Mouse (Mus musculus) hindbrain, embryonic 14.5 days (tissue): ENCODE results near the gene Col6a6. TPM values are rescaled to one million over a fixed set of nuclear protein-coding genes. Genes with fewer than 3 reads are reported as not detected.

ENCODE experiments used
- ATAC-seq: fragments of 200-750 bp; cut with Nextera tagmentation; 2 replicates; pipeline ENCODE4 v1.8.0; 2017; ENCODE audit warnings: moderate number of reproducible peaks, mild to moderate bottlenecking, moderate TSS enrichment, moderate library complexity; ENCODE audit not compliant: low FRiP score
- DNase-seq: peaks from one replicate; pipeline ENCODE4 v3.0.0-alpha.2; 2015; ENCODE audit warnings: low spot score
- H3K27ac ChIP-seq: fragments of 300-500 bp; sonication (generic); 2 replicates; pipeline ENCODE4 v1.5.1; 2014; ENCODE audit warnings: mild to moderate bottlenecking, moderate library complexity
- H3K27me3 ChIP-seq: fragments of 300-500 bp; sonication (generic); 2 replicates; pipeline ENCODE4 v1.6.1; 2014; ENCODE audit warnings: mild to moderate bottlenecking, low read length, mixed read lengths; ENCODE audit not compliant: control insufficient read depth, insufficient read depth
- H3K36me3 ChIP-seq: fragments of 300-500 bp; sonication (generic); replicated peaks from 2 replicates; pipeline ENCODE4 v1.6.1; 2014; ENCODE audit not compliant: control insufficient read depth, insufficient read depth
- H3K4me1 ChIP-seq: fragments of 300-500 bp; sonication (generic); replicated peaks from 2 replicates; pipeline ENCODE4 v1.6.1; 2014; ENCODE audit warnings: antibody characterized with exemption, low read length, mixed read lengths; ENCODE audit not compliant: control insufficient read depth, insufficient read depth
- H3K4me2 ChIP-seq: fragments of 300-500 bp; sonication (generic); replicated peaks from 2 replicates; pipeline ENCODE4 v1.6.1; 2014; ENCODE audit warnings: mild to moderate bottlenecking, moderate library complexity
- H3K4me3 ChIP-seq: fragments of 300-500 bp; sonication (generic); replicated peaks from 2 replicates; pipeline ENCODE4 v1.5.1; 2014; ENCODE audit warnings: mild to moderate bottlenecking, low read length
- H3K9ac ChIP-seq: fragments of 300-500 bp; sonication (generic); 2 replicates; pipeline ENCODE4 v1.6.1; 2014
- H3K9me3 ChIP-seq: fragments of 300-500 bp; sonication (generic); 2 replicates; pipeline ENCODE4 v1.6.1; 2016; ENCODE audit warnings: low read length; ENCODE audit not compliant: control insufficient read depth
- WGBS: fragments of 180-500 bp; shearing (Covaris S2); extraction: QIAGEN DNeasy Blood & Tissue Kit; methylation state at CpG from one replicate; pipeline ENCODE4 v1.1.7; 2014; 5-methylcytosine and 5-hydroxymethylcytosine counted together
- polyA plus RNA-seq: library from polyadenylated mRNA; unstranded; fragments of >200 nt; fragmentation: Nextera tagmentation; extraction: Ambion mirVana; gene quantifications from 2 replicates; pipeline ENCODE4 v1.2.1, GENCODE M21; 2014

Col6a6 gene
- polyA plus RNA-seq, 1 experiment from 2014 or later: 0.11 TPM

DNA sequence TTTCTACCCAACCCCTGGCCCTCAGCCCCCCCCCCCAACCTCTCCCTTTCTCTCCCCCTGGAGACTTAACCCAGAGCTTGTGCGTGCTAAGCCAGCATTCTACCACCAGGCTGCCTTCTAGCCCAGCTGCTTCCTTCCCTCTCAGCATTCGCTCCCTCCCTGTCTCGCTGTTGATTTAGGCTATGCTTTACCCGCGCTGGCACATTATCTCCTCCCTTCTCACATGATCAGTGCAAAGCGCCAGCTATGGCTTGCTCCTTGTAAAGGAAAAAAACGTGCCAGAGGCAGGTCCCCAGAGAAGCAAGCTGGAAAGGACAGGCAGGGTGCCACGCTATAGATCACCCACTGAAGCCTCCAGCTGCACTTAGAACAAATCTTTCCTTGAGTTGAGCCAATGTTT lies 90.5 kb downstream of the Col6a6 start:
- no peak overlapping the region for H3K4me2 ChIP-seq
- ATAC-seq: no peak
- H3K9ac ChIP-seq: no peak overlapping the region
- 42% methylated on average over 8 of the region's 8 CpGs for WGBS
- H3K27me3 ChIP-seq: no peaks in the 10 kb centered on the region
- H3K4me1 ChIP-seq: peaks cover 4% of the 10 kb centered on the region
- no peak for DNase-seq
- no peak overlapping the region for H3K4me3 ChIP-seq
- no peaks in the 10 kb centered on the region for H3K36me3 ChIP-seq
- no peak overlapping the region for H3K27ac ChIP-seq
- no peaks in the 10 kb centered on the region for H3K9me3 ChIP-seq

DNA sequence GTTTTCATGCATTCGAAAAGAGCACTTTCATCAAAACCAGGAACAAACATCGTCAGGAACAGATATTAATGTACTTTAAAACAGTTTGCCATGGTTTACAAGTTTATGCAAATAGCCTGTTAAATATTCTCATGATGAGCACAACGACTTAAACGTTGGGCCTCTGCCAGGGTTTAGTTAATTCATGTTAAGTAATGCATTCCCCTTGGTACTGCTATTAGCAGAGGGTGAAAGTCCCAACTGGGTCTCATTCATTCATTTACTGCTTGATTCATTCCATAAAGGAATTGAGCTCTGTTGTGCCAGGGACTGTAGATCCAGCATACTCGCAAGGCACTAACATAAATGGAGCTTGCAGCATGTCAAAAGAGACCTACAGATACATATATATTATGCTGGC lies 92.8 kb downstream of the Col6a6 start:
- Histone ChIP-seq H3K4me1 (peaks cover 4% of the 10 kb centered on the region), H3K4me2 (no peak overlapping the region), H3K9me3 (no peaks in the 10 kb centered on the region), H3K9ac (no peak overlapping the region), H3K27ac (no peak overlapping the region), H3K27me3 (no peaks in the 10 kb centered on the region), H3K4me3 (no peak overlapping the region), H3K36me3 (no peaks in the 10 kb centered on the region)
- WGBS: 52% methylated on average over 5 of the region's 5 CpGs
- no peak for ATAC-seq
- DNase-seq: peak; percentile 42

DNA sequence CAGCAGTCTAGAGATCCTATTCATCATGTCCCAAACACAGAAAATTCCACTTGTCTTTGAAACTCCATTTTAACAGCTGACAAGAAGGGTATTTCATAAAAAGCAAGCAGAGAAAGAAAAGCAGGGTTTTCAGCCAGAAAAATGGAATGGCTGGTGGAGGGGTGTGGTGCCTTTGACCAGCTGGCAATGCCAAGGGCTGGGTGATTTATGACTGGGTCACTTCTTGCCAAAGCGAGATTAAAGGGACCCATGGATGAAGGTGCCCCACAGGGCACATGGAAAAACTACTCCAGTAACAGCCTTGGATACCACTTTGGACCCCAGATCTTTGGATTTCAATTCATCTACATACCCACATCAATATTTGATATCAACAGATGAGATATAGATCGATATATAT lies 93.3 kb downstream of the Col6a6 start:
- whole genome bisulfite sequencing: 76% methylated on average over 2 of the region's 2 CpGs
- H3K27me3 ChIP-seq: no peaks in the 10 kb centered on the region
- no peaks in the 10 kb centered on the region for H3K36me3 ChIP-seq
- H3K4me2 ChIP-seq: no peak overlapping the region
- DNase-seq (no peak), ATAC-seq (no peak)
- no peaks in the 10 kb centered on the region for H3K9me3 ChIP-seq
- H3K4me3 ChIP-seq: no peak overlapping the region
- peaks cover 4% of the 10 kb centered on the region for H3K4me1 ChIP-seq
- H3K9ac ChIP-seq: no peak overlapping the region
- no peak overlapping the region for H3K27ac ChIP-seq

DNA sequence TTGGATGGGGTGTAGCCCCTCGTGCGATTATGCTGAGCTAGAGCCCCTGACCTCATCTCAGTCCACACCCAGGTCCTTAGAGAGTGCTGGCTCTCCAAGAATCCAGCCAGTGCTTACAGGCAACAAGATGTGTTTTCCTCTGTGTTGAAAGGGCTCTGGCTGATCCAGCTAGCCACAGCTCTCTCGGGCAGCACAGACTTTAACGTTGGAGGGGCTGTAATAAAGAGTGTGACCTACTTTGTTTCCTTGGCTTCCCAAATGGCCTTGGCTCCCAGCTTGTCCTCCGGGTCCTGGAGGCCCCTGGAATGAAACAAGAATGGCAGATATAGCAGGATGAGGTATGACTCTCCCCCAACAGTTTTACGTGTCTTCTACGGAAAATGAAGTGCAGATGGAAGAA lies 96.0 kb downstream of the Col6a6 start:
- Histone ChIP-seq H3K9ac (no peak overlapping the region), H3K9me3 (no peaks in the 10 kb centered on the region), H3K4me2 (no peak overlapping the region), H3K27ac (no peak overlapping the region), H3K27me3 (no peaks in the 10 kb centered on the region), H3K4me3 (no peak overlapping the region), H3K36me3 (no peaks in the 10 kb centered on the region), H3K4me1 (peaks cover 4% of the 10 kb centered on the region; the same call in 1 of the 2 replicates)
- DNase-seq (no peak), ATAC-seq (no peak)
- WGBS: 76% methylated on average over 7 of the region's 7 CpGs

DNA sequence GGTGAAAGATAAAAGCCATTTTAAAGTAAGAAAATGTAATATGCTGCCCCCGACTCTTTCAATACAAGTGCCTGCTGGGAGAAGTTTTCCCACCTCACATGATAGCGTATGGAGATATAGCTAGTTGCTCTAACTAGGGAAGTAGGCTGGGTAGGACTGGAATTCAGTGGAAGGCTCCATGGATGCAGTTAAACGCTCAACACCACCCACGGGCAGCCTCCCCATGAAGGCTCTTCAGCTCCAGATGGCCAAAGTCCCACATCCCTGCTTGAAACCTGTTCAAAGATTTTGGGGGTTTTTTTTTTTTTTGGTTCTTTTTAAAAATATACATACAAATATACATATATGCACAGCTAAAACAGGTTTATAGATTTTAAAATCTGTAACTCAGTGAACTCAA lies 107.5 kb downstream of the Col6a6 start:
- WGBS: 80% methylated on average over 4 of the region's 4 CpGs
- Histone ChIP-seq H3K27ac (no peak overlapping the region), H3K9ac (no peak overlapping the region), H3K4me2 (no peak overlapping the region), H3K4me1 (0 out of 2 replicates have a peak, but pooled peaks cover 7% of the 10 kb centered on the region), H3K4me3 (no peak overlapping the region), H3K27me3 (no peaks in the 10 kb centered on the region), H3K9me3 (no peaks in the 10 kb centered on the region), H3K36me3 (no peaks in the 10 kb centered on the region)
- DNase-seq (no peak), ATAC-seq (no peak)

DNA sequence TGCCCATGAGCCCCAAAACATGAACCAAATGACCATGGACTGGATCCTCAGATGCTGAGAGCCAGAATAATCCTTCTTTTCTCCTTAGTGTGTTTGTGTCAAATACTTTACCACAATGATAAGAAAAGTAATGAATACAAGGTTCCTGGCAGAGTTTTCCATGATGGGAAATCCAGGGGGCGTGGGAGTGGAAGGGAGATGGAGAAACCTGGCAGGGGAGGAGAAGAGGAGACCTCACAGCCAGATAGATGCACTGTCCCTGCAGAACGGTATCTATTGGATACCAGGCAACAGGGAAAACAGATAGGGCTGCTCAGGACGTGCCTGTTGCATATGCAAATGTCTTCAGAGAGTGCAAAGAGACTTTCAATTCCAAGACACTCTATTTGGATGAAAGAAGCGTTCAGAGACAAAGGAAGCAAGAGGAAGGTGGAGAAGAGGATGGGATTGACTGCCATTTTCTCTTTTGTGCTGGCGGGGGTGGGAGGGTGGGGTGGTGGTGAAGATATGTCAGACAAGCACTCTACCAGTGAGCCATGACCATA lies 108.0 kb downstream of the Col6a6 start:
- ATAC-seq (no peak), DNase-seq (no peak)
- 38% methylated on average over 5 of the region's 5 CpGs for WGBS
- no peak overlapping the region for H3K4me2 ChIP-seq
- H3K4me3 ChIP-seq: no peak overlapping the region
- H3K9me3 ChIP-seq: no peaks in the 10 kb centered on the region
- no peaks in the 10 kb centered on the region for H3K27me3 ChIP-seq
- H3K4me1 ChIP-seq: 0 out of 2 replicates have a peak, but pooled peaks cover 7% of the 10 kb centered on the region
- H3K36me3 ChIP-seq: no peaks in the 10 kb centered on the region
- H3K27ac ChIP-seq: no peak overlapping the region
- H3K9ac ChIP-seq: no peak overlapping the region

DNA sequence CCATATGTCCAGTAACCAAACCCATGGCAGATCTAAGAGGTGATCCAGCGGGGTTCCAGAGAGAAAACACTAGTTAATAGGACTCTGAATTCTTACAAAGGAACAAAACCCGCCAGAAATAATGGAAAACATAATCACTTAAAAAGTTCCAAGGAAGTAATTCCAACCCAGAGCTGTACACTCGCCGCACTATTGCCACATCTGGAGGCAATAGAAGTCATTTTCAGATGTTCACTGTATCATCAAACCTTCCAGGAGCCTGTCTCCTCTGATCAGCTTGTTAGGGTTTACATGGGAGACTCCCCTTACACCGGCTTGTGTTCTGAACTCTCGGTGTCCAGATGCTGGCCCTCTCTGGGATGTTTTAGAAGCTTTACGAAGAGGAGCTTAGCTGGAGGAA lies 108.6 kb downstream of the Col6a6 start:
- H3K9me3 ChIP-seq: no peaks in the 10 kb centered on the region
- H3K9ac ChIP-seq: no peak overlapping the region
- no peak for DNase-seq
- no peak overlapping the region for H3K4me3 ChIP-seq
- H3K4me2 ChIP-seq: no peak overlapping the region
- H3K36me3 ChIP-seq: no peaks in the 10 kb centered on the region
- ATAC-seq: no peak
- 0 out of 2 replicates have a peak, but pooled peaks cover 7% of the 10 kb centered on the region for H3K4me1 ChIP-seq
- no peaks in the 10 kb centered on the region for H3K27me3 ChIP-seq
- no peak overlapping the region for H3K27ac ChIP-seq
- 82% methylated on average over 7 of the region's 7 CpGs for WGBS

DNA sequence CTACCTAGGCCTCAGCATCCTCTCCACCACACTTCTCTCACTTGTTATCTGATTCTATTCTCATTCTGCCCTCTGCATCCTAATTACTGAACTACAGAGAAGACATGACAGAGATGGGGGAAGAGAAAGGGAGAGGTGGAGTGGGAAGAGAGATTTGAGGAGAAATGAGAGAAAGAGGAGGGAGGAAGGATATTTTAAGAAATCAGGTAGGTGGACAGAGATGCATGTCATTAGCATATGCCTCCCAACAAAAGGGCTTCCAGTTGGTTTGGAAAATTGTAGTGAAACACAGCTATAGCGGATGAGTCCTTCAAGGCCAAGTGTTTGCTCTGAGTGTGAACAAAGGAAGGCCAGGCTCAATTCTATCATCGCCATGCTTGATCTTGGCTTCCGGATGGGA lies 115.9 kb downstream of the Col6a6 start:
- Histone ChIP-seq H3K36me3 (no peaks in the 10 kb centered on the region), H3K4me3 (no peak overlapping the region), H3K9me3 (no peaks in the 10 kb centered on the region), H3K27me3 (no peaks in the 10 kb centered on the region), H3K27ac (no peak overlapping the region), H3K4me2 (no peak overlapping the region), H3K9ac (no peak overlapping the region), H3K4me1 (no peaks in the 10 kb centered on the region)
- DNase-seq: no peak
- ATAC-seq: no peak
- WGBS: 93% methylated on average over 3 of the region's 3 CpGs

DNA sequence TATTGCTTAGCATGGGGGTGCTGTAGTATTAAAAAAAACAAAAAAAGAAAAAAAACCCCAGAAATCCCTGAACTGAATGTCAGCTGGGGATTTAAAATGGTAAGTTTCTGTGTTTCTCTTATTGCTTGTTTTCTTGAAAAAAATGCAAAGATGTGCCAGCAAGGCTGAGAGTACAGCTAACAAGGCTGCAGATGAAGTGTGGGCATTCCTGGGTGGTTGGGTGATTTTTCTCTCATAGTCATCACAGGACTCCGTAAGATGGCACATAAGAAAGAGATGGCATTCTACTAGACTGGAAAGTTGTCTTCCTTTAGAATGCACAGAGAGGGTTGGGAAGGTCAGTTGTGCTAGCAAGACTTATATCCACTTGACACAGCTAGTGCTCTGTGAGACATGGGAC lies 122.9 kb downstream of the Col6a6 start:
- H3K27me3 ChIP-seq: no peaks in the 10 kb centered on the region
- H3K9ac ChIP-seq: no peak overlapping the region
- no peaks in the 10 kb centered on the region for H3K4me1 ChIP-seq
- H3K36me3 ChIP-seq: no peaks in the 10 kb centered on the region
- no peak overlapping the region for H3K4me3 ChIP-seq
- WGBS: 100% methylated on average over 1 of the region's 1 CpGs
- DNase-seq (no peak), ATAC-seq (no peak)
- H3K4me2 ChIP-seq: no peak overlapping the region
- no peaks in the 10 kb centered on the region for H3K9me3 ChIP-seq
- H3K27ac ChIP-seq: no peak overlapping the region
